Mouse (Mus musculus) intestine, embryonic 16.5 days (tissue): ENCODE results near the gene Acaa1b. TPM values are rescaled to one million over a fixed set of nuclear protein-coding genes. Genes with fewer than 3 reads are reported as not detected.

Experiments used
- ATAC-seq: fragments of 200-750 bp; cut with Nextera tagmentation; 2 replicates; pipeline ENCODE4 v1.8.0; 2017; ENCODE audit warnings: moderate TSS enrichment, moderate library complexity
- H3K27ac ChIP-seq: fragments of 300-500 bp; sonication (generic); 2 replicates; pipeline ENCODE4 v1.5.1; 2014; ENCODE audit warnings: mild to moderate bottlenecking, low read length
- H3K27me3 ChIP-seq: fragments of 300-500 bp; sonication (generic); replicated peaks from 2 replicates; pipeline ENCODE4 v1.6.1; 2014; ENCODE audit warnings: low read length, control low read depth, mixed read lengths; ENCODE audit not compliant: control insufficient read depth, insufficient read depth
- H3K36me3 ChIP-seq: fragments of 300-500 bp; sonication (generic); 2 replicates; pipeline ENCODE4 v1.6.1; 2014; ENCODE audit warnings: low read length, control low read depth; ENCODE audit not compliant: control insufficient read depth, insufficient read depth
- H3K4me1 ChIP-seq: fragments of 300-500 bp; sonication (generic); 2 replicates; pipeline ENCODE4 v1.6.1; 2014; ENCODE audit warnings: low read length, control low read depth, mixed read lengths; ENCODE audit not compliant: control insufficient read depth, insufficient read depth
- H3K4me2 ChIP-seq: fragments of 300-500 bp; sonication (generic); 2 replicates; pipeline ENCODE4 v1.6.1; 2014; ENCODE audit warnings: low read depth, low read length, control low read depth
- H3K4me3 ChIP-seq: fragments of 300-500 bp; sonication (generic); 2 replicates; pipeline ENCODE4 v1.5.1; 2014; ENCODE audit warnings: mild to moderate bottlenecking, low read length
- H3K9ac ChIP-seq: fragments of 300-500 bp; sonication (generic); 2 replicates; pipeline ENCODE4 v1.6.1; 2014; ENCODE audit warnings: low read depth, low read length
- H3K9me3 ChIP-seq: fragments of 300-500 bp; sonication (generic); 2 replicates; pipeline ENCODE4 v1.6.1; 2016; ENCODE audit warnings: low read length, control low read depth; ENCODE audit not compliant: control insufficient read depth
- WGBS: fragments of 180-500 bp; shearing (Covaris S2); extraction: QIAGEN DNeasy Blood & Tissue Kit; methylation state at CpG from one replicate; pipeline ENCODE4 v1.1.7; 2014; 5-methylcytosine and 5-hydroxymethylcytosine counted together
- polyA plus RNA-seq: library from polyadenylated mRNA; unstranded; fragments of >200 nt; fragmentation: Nextera tagmentation; extraction: Ambion mirVana; gene quantifications from 2 replicates; pipeline ENCODE4 v1.2.1, GENCODE M21; 2015

Gene Acaa1b
- polyA plus RNA-seq, 1 experiment from 2014 or later, result 3.1 TPM

DNA sequence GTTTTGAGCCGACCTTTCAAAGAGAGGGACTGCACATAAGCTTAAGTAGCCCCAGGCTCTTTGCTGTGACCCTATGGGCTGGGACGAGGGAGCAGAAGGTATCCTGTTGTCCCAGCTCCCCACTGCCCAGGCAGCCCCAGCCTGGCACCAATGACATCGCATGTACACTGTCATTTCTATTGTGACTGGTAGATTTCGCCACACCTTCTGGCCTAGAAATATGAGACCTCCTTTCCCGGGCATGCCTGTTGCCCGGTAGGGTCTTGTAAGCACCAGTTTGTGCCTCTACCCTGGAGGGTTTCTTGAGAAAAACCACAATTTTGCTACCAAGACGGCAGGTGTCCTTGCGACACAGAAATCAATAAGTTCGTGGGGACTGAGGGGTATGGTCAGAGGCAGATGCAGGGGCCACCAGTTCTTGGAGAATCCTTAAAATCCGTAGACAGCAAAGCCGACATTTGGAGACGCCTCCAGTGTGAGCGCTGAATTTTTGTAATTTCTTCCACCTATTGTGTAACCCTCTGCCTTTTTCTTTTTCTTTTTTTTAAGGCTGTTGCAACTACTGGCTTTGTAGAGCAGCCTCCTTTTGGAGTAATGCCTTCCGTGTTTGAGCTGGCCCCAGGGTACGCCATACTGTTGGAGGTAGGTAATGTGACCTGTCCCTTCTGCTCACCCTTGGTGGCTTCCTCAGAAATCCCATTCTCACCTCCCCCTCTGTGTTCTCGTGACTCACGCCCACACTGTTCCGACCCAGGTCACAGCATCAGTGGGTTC is 34.1 kb downstream of the Acaa1b start:
- no peaks in the 10 kb centered on the region for H3K36me3 ChIP-seq
- H3K4me3 ChIP-seq, result no peak overlapping the region
- H3K9me3 ChIP-seq, result no peaks in the 10 kb centered on the region
- H3K9ac ChIP-seq, result no peak overlapping the region
- ATAC-seq, result no peak
- H3K27ac ChIP-seq, result no peak overlapping the region
- H3K4me1 ChIP-seq, result no peaks in the 10 kb centered on the region
- H3K27me3 ChIP-seq, result no peaks in the 10 kb centered on the region
- H3K4me2 ChIP-seq, result no peak overlapping the region
- 84% methylated on average over 18 of the region's 18 CpGs for WGBS

GRCm38 (mm10) chr9:119120168-119120560 is 36.7 kb downstream of the Acaa1b start:
- no peaks in the 10 kb centered on the region for H3K9me3 ChIP-seq
- no peak overlapping the region for H3K9ac ChIP-seq
- no peak overlapping the region for H3K4me3 ChIP-seq
- no peaks in the 10 kb centered on the region for H3K36me3 ChIP-seq
- H3K27me3 ChIP-seq, result no peaks in the 10 kb centered on the region
- no peak for ATAC-seq
- no peak overlapping the region for H3K27ac ChIP-seq
- no peaks in the 10 kb centered on the region for H3K4me1 ChIP-seq
- 66% methylated on average over 3 of the region's 3 CpGs for WGBS
- H3K4me2 ChIP-seq, result no peak overlapping the region

DNA sequence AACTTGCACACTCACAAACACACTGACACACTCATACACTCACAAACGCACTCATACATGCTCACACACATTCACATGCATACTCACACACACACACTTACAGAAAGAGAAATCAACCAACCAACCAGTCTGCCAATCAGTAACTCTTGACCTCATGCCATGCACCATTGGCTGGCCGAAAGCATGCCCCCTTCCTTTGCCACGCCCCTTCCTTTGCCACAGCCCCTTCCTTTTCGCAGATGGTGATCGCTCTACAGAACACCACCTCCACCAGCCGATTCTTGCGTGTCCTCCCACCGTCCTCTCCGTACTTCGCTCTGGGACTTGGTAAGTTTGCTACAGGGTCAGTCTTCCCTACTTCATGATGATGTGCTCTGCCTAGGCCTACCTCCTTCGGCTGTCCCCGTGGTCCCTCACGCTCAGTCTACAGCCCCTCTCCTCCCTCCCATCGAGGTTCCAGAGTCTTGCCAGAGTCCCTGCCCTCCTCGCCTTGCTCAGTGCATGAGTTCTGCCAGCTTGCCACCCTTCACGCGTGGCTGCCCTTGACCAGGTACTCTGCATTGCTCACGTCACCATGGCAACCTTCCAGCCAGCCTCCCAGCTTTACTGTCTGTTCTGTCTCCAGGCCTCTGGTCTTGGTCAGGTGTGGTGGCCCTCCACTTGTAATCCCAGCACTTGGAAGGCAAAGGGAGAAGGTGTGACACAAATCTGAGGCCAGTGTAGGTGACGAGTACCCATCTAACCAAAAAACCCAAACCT is 37.3 kb downstream of the Acaa1b start:
- H3K4me3 ChIP-seq, result no peak overlapping the region
- no peaks in the 10 kb centered on the region for H3K4me1 ChIP-seq
- H3K4me2 ChIP-seq, result no peak overlapping the region
- ATAC-seq, result no peak
- no peaks in the 10 kb centered on the region for H3K36me3 ChIP-seq
- 88% methylated on average over 19 of the region's 19 CpGs for WGBS
- no peaks in the 10 kb centered on the region for H3K9me3 ChIP-seq
- no peak overlapping the region for H3K27ac ChIP-seq
- H3K27me3 ChIP-seq, result no peaks in the 10 kb centered on the region
- H3K9ac ChIP-seq, result no peak overlapping the region

- Histone ChIP-seq H3K27ac (no peak overlapping the region), H3K9me3 (no peaks in the 10 kb centered on the region), H3K27me3 (no peaks in the 10 kb centered on the region), H3K4me1 (peaks cover 6% of the 10 kb centered on the region; the same call in 1 of the 2 replicates), H3K4me3 (no peak overlapping the region), H3K9ac (no peak overlapping the region), H3K36me3 (no peaks in the 10 kb centered on the region), H3K4me2 (no peak overlapping the region)
- ATAC-seq, result no peak
- WGBS, result 86% methylated on average over 17 of the region's 17 CpGs
Observed at GRCm38 (mm10) chr9:119114911-119115310, 42.0 kb downstream of the Acaa1b start.

DNA sequence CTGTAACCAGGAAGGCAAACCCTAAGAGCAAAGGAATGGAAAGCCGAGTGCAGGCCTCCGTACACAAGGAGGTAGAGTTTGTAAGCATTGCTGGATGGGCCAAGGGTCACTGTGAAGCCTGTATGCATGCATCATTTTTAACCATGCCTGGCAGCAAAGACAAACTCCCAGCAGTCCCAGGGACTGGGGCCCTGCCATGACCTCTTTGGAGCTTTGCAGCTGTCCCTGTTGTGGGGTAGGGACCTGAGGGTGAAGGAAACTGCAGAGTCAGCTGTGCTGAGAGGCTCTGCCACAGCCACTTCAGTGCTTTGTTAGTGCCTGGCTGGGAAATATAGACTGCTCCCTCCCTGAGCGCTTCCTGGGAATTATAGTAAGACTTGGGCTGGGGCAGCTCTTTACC is 46.3 kb downstream of the Acaa1b start:
- Histone ChIP-seq H3K27ac (no peak overlapping the region), H3K9ac (no peak overlapping the region), H3K4me2 (no peak overlapping the region), H3K27me3 (no peaks in the 10 kb centered on the region), H3K4me3 (no peak overlapping the region), H3K36me3 (no peaks in the 10 kb centered on the region), H3K9me3 (0 out of 2 replicates have a peak, but pooled peaks cover 3% of the 10 kb centered on the region), H3K4me1 (peaks cover 6% of the 10 kb centered on the region; the same call in 1 of the 2 replicates)
- no peak for ATAC-seq
- WGBS, result 40% methylated on average over 3 of the region's 3 CpGs

DNA sequence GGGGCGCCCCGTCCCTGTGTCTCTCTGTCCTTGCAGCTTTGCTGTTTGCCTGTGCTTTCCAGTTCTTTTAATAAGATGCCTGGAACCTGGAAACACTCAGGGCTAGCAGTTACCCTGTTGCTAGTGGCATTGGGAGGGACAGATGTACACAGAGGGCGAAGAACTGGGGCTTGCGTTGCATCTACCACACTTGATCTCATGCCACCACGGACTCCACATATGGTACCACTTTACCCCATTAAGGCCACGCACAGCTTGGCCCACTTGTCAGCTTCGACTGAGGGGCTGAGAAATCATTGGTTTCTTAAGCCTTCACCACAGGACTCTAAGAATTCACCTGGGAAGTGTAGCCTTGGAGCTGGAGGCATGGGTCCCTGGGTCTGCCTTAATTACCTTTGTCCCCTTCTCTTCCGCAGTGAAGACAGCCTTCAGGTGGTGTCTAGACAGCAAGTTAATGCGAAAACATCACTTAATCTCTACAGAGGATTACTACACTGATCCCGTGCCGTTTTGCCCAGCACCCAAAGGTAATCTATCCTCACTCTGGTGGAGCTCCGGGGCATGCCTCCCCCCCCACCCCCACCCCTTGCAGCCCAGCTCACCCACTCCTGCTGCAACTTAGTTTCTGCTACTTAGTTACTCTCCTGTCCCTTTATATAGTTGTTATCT is 47.1 kb downstream of the Acaa1b start:
- Histone ChIP-seq H3K9me3 (0 out of 2 replicates have a peak, but pooled peaks cover 3% of the 10 kb centered on the region), H3K9ac (no peak overlapping the region), H3K36me3 (no peaks in the 10 kb centered on the region), H3K4me1 (peaks cover 6% of the 10 kb centered on the region; the same call in 1 of the 2 replicates), H3K4me2 (no peak overlapping the region), H3K4me3 (no peak overlapping the region), H3K27me3 (no peaks in the 10 kb centered on the region), H3K27ac (no peak overlapping the region)
- 63% methylated on average over 12 of the region's 12 CpGs for WGBS
- ATAC-seq, result no peak

DNA sequence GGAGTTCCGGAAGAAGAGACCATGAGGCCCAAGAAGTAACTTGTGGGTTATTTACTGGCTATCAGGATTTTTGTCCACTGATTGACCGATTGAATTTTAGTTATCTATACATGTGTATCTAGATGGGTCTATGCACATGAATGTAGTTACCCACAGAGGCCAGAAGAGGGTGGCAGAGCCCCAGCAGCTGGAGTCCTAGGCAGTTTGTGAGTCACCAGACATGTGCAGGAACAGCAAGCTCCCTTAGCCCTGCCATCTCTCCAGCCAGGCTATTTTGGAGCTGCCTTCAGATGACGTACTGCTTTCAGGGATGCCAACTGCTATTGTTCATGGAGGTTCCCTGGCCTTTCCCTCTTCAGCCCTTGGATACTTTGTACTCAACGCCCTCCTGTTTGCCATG is 49.3 kb downstream of the Acaa1b start:
- no peaks in the 10 kb centered on the region for H3K27me3 ChIP-seq
- no peak overlapping the region for H3K4me2 ChIP-seq
- no peaks in the 10 kb centered on the region for H3K36me3 ChIP-seq
- H3K9me3 ChIP-seq, result 0 out of 2 replicates have a peak, but pooled peaks cover 3% of the 10 kb centered on the region
- WGBS, result 92% methylated on average over 4 of the region's 4 CpGs
- ATAC-seq, result no peak
- no peak overlapping the region for H3K9ac ChIP-seq
- H3K27ac ChIP-seq, result no peak overlapping the region
- H3K4me3 ChIP-seq, result no peak overlapping the region
- H3K4me1 ChIP-seq, result peaks cover 6% of the 10 kb centered on the region; the same call in 1 of the 2 replicates

GRCm38 (mm10) chr9:119102783-119103113 is 54.1 kb downstream of the Acaa1b start:
- H3K36me3 ChIP-seq, result no peaks in the 10 kb centered on the region
- no peak; the same call in 1 of the 2 replicates for ATAC-seq
- 4% methylated on average over 19 of the region's 19 CpGs for WGBS
- no peaks in the 10 kb centered on the region for H3K27me3 ChIP-seq
- peak overlapping the region; percentile 84 for H3K4me2 ChIP-seq
- 0 out of 2 replicates have a peak, but pooled peaks cover 3% of the 10 kb centered on the region for H3K9me3 ChIP-seq
- no peak overlapping the region for H3K27ac ChIP-seq
- peak overlapping the region; percentile 50 for H3K9ac ChIP-seq
- H3K4me3 ChIP-seq, result peak overlapping the region; percentile 65
- H3K4me1 ChIP-seq, result peaks cover 5% of the 10 kb centered on the region; the same call in 1 of the 2 replicates
